Mouse (Mus musculus) neural tube, embryonic 14.5 days (tissue): ENCODE results near the gene Gm5089. TPM values are rescaled to one million over a fixed set of nuclear protein-coding genes. Genes with fewer than 3 reads are reported as not detected.
A peak's percentile ranks its signal among the peaks of the same experiment; 100 is the strongest.

Experiments
- ATAC-seq: fragments of 200-750 bp; cut with Nextera tagmentation; 2 replicates; pipeline ENCODE4 v1.8.0; 2017; ENCODE audit warnings: low read depth, mild to moderate bottlenecking, moderate TSS enrichment, moderate library complexity
- H3K27ac ChIP-seq: fragments of 300-500 bp; sonication (generic); 2 replicates; pipeline ENCODE4 v1.5.1; 2014; ENCODE audit warnings: low read depth, mild to moderate bottlenecking, control low read depth, low read length, moderate library complexity, mixed read lengths
- H3K27me3 ChIP-seq: fragments of 300-500 bp; sonication (generic); 2 replicates; pipeline ENCODE4 v1.6.1; 2014; ENCODE audit warnings: low read length; ENCODE audit not compliant: control insufficient read depth, insufficient read depth
- H3K36me3 ChIP-seq: fragments of 300-500 bp; sonication (generic); 2 replicates; pipeline ENCODE4 v1.6.1; 2014; ENCODE audit warnings: low read length, mixed read lengths; ENCODE audit not compliant: control insufficient read depth, insufficient read depth
- H3K4me1 ChIP-seq: fragments of 300-500 bp; sonication (generic); 2 replicates; pipeline ENCODE4 v1.6.1; 2014; ENCODE audit warnings: low read length; ENCODE audit not compliant: control insufficient read depth, insufficient read depth
- H3K4me2 ChIP-seq: fragments of 300-500 bp; sonication (generic); 2 replicates; pipeline ENCODE4 v1.6.1; 2014; ENCODE audit warnings: mild to moderate bottlenecking, low read depth, low read length, control low read depth
- H3K4me3 ChIP-seq: fragments of 300-500 bp; sonication (generic); 2 replicates; pipeline ENCODE4 v1.5.1; 2014; ENCODE audit warnings: low read depth, low read length, control low read depth, mixed read lengths
- H3K9ac ChIP-seq: fragments of 300-500 bp; sonication (generic); replicated peaks from 2 replicates; pipeline ENCODE4 v1.6.1; 2014; ENCODE audit warnings: low read depth, mild to moderate bottlenecking, control low read depth, low read length, mixed read lengths
- H3K9me3 ChIP-seq: fragments of 300-500 bp; sonication (generic); 2 replicates; pipeline ENCODE4 v1.6.1; 2016; ENCODE audit warnings: low read length; ENCODE audit not compliant: control insufficient read depth
- WGBS: fragments of 180-500 bp; shearing (Covaris S2); extraction: QIAGEN DNeasy Blood & Tissue Kit; methylation state at CpG from one replicate; pipeline ENCODE4 v1.1.7; 2014; 5-methylcytosine and 5-hydroxymethylcytosine counted together
- polyA plus RNA-seq: library from polyadenylated mRNA; unstranded; fragments of >200 nt; fragmentation: Nextera tagmentation; extraction: Ambion mirVana; gene quantifications from 2 replicates; pipeline ENCODE4 v1.2.1, GENCODE M21; 2014

The Gm5089 gene
- polyA plus RNA-seq, 1 experiment from 2014 or later = 0.27 TPM

DNA sequence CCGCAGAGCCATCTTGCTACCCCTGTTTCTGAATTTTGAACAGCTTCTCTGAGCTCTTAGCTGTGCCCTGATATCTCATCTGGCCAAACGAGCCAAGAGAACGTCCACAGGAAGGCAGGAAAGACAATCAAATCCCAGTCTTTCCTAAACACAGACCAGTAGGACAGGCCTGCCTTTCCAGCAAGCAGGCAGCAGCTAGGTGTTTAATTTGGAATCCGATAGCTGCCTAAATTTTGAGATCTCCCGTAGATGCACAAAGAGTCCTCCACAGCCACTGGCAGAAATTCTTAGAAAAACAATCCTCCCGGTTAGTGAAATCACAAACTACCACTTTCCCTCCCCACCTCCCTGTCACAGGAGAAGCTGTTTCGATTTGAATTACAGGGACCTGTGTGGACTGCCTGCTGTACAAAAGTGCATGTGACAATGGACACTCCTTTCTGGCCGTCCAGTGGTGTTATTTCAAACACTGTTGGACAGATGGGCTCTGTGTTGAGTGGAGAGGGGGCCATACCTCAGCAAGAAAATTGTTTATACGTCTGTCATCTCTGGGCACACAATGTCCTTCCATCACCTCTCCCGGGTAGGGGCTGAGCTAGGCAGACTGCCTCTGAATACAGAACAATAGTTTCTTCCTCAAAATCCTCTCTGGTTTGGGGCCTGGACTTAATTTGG is 24.2 kb downstream of the Gm5089 start:
- Histone ChIP-seq H3K4me1 (peaks cover 4% of the 10 kb centered on the region; the same call in 1 of the 2 replicates), H3K9ac (no peak overlapping the region), H3K9me3 (no peaks in the 10 kb centered on the region), H3K36me3 (no peaks in the 10 kb centered on the region), H3K4me2 (no peak overlapping the region), H3K27ac (no peak overlapping the region), H3K27me3 (no peaks in the 10 kb centered on the region), H3K4me3 (no peak overlapping the region)
- WGBS = 49% methylated on average over 10 of the region's 10 CpGs
- peak; percentile 32; the same call in 1 of the 2 replicates for ATAC-seq

DNA sequence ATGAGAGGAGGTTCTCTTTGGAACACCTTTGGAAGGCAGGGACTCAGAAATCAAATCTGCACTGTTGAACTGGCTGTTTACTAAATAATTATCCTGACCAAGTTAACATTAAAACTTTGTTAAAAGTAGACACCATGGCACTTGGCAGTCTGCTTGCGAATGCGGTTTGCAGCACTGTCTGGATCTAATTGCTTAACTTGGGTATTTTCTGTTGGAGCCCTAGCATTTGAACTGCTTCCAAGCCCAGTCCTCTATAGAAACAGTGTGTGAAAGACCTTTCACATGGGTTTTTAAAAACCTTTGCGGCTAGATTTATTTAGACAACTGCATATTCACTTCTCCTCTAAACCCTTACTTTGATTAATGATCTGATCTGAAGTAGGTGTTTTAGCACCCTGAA is 26.5 kb downstream of the Gm5089 start:
- H3K27me3 ChIP-seq = no peaks in the 10 kb centered on the region
- WGBS = 60% methylated on average over 3 of the region's 3 CpGs
- no peak overlapping the region for H3K4me3 ChIP-seq
- peaks cover 4% of the 10 kb centered on the region; the same call in 1 of the 2 replicates for H3K4me1 ChIP-seq
- H3K27ac ChIP-seq = no peak overlapping the region
- H3K36me3 ChIP-seq = no peaks in the 10 kb centered on the region
- no peak for ATAC-seq
- H3K4me2 ChIP-seq = no peak overlapping the region
- no peaks in the 10 kb centered on the region for H3K9me3 ChIP-seq
- H3K9ac ChIP-seq = no peak overlapping the region

DNA sequence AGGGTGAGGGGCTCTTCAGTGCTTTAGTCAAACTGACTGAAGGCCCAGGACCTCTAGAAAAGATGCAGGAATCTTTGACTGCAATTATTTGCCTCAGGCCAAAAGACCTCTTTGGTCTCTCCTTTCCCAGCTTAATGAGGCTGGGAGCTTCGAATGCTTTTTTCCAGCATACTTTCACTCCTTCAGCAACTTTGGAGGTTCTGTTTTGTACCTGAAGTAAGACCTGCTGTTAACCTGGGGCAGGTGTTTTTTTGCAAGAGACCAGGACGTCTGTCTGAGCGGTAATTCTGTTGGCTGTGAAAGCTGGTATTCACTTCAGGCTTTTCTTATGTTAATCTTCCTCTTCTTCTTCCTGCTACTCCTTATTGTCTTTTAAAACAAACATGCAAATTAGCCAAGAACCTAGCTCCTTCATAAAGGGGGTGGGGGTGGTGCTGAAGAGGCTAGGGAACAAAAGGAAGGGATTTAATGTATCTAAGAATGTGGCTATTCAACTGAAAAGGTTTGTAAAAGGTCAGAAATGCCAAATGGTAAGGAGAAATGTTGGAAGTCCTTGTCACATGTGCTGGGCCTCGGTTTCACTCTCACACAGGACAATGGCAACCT is 34.6 kb downstream of the Gm5089 start:
- no peak for ATAC-seq
- H3K4me3 ChIP-seq = no peak overlapping the region
- 11% methylated on average over 4 of the region's 4 CpGs for WGBS
- no peak overlapping the region for H3K27ac ChIP-seq
- H3K4me1 ChIP-seq = no peaks in the 10 kb centered on the region
- H3K27me3 ChIP-seq = 0 out of 2 replicates have a peak, but pooled peaks cover 1% of the 10 kb centered on the region
- no peak overlapping the region for H3K9ac ChIP-seq
- H3K4me2 ChIP-seq = no peak overlapping the region
- H3K9me3 ChIP-seq = no peaks in the 10 kb centered on the region
- H3K36me3 ChIP-seq = no peaks in the 10 kb centered on the region

DNA sequence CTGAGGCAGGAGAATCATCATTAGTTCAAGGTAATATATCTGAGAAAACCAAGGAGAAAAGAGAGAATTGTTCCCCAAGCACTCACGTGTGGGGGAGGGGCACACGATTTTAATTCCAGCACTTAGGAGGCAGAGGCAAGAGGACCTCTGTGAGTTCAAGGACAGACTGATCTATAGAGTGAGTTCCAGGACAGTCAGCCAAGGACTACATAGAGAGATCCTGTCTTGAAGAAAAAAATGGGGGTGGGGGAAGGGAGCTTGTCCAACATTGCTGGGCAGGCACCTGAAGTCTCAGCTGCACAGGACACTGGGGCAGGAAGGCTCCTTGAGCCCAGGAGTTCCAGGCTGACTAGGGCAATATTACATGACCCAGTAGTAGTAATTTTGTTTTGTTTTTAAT is 36.1 kb downstream of the Gm5089 start:
- no peaks in the 10 kb centered on the region for H3K9me3 ChIP-seq
- no peak for ATAC-seq
- H3K4me3 ChIP-seq = no peak overlapping the region
- peaks cover 5% of the 10 kb centered on the region; the same call in 1 of the 2 replicates for H3K27me3 ChIP-seq
- H3K9ac ChIP-seq = no peak overlapping the region
- H3K36me3 ChIP-seq = no peaks in the 10 kb centered on the region
- no peak overlapping the region for H3K4me2 ChIP-seq
- no peak overlapping the region for H3K27ac ChIP-seq
- H3K4me1 ChIP-seq = no peaks in the 10 kb centered on the region
- WGBS = 98% methylated on average over 2 of the region's 2 CpGs

GRCm38 (mm10) chr14:122413542-122413928 is 37.4 kb downstream of the Gm5089 start:
- H3K36me3 ChIP-seq = no peaks in the 10 kb centered on the region
- no peak overlapping the region for H3K9ac ChIP-seq
- peaks cover 5% of the 10 kb centered on the region; the same call in 1 of the 2 replicates for H3K27me3 ChIP-seq
- no peak overlapping the region for H3K4me3 ChIP-seq
- no peak for ATAC-seq
- H3K27ac ChIP-seq = no peak overlapping the region
- 90% methylated on average over 2 of the region's 2 CpGs for WGBS
- no peak overlapping the region for H3K4me2 ChIP-seq
- H3K9me3 ChIP-seq = no peaks in the 10 kb centered on the region
- no peaks in the 10 kb centered on the region for H3K4me1 ChIP-seq

DNA sequence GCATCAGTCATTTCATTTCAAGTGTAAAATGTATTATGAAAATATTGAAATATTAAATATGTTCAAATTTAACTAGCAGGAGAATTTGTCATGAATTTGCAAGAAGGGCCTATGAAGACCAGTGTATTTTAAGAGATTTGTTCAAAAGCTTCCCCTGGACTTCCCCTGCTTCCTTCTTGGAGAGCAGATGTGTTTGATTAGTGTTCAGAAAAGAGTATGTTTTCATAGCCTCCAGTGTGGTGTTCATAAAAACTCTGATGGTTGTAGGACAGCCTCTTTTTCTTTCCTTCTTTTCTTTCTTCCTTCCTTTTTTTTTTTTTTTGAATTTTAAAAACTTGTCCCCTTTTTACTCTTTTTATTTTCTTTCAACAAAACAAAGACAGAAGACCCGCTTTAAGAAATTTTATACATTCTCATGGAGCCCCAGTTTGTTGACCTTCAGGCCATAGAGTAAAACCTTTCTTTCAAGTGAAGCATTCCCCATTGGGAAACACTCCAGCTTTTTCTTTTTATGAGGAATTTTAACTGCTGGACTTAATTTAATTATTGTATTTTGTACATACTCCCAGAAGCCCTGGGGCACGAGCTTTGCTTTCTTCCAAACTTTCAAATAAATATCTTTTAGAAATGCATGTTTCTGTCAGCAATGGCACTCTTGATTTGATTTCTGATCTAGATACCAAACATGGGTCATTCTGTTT is 37.9 kb downstream of the Gm5089 start:
- no peak for ATAC-seq
- Histone ChIP-seq H3K9me3 (no peaks in the 10 kb centered on the region), H3K36me3 (no peaks in the 10 kb centered on the region)

GRCm38 (mm10) chr14:122406541-122407219 is 44.2 kb downstream of the Gm5089 start:
- no peaks in the 10 kb centered on the region for H3K36me3 ChIP-seq
- peak overlapping the region; percentile 23 for H3K4me3 ChIP-seq
- peaks cover 18% of the 10 kb centered on the region for H3K27me3 ChIP-seq
- under 1% methylated on average over 58 of the region's 58 CpGs for WGBS
- H3K9ac ChIP-seq = peak overlapping the region; percentile 32; the same call in 1 of the 2 replicates
- no peaks in the 10 kb centered on the region for H3K9me3 ChIP-seq
- peak; percentile 52; the same call in 1 of the 2 replicates for ATAC-seq
- peaks cover 12% of the 10 kb centered on the region; the same call in 1 of the 2 replicates for H3K4me1 ChIP-seq
- H3K4me2 ChIP-seq = peak overlapping the region; percentile 52
- H3K27ac ChIP-seq = no peak overlapping the region; the same call in 1 of the 2 replicates

More for the DNA sequence above, 37.9 kb downstream of the Gm5089 start:
- Histone ChIP-seq H3K27ac (no peak overlapping the region), H3K27me3 (peaks cover 5% of the 10 kb centered on the region; the same call in 1 of the 2 replicates), H3K4me1 (no peaks in the 10 kb centered on the region), H3K4me2 (no peak overlapping the region), H3K9ac (no peak overlapping the region), H3K4me3 (no peak overlapping the region)
- 73% methylated on average over 2 of the region's 2 CpGs for WGBS

DNA sequence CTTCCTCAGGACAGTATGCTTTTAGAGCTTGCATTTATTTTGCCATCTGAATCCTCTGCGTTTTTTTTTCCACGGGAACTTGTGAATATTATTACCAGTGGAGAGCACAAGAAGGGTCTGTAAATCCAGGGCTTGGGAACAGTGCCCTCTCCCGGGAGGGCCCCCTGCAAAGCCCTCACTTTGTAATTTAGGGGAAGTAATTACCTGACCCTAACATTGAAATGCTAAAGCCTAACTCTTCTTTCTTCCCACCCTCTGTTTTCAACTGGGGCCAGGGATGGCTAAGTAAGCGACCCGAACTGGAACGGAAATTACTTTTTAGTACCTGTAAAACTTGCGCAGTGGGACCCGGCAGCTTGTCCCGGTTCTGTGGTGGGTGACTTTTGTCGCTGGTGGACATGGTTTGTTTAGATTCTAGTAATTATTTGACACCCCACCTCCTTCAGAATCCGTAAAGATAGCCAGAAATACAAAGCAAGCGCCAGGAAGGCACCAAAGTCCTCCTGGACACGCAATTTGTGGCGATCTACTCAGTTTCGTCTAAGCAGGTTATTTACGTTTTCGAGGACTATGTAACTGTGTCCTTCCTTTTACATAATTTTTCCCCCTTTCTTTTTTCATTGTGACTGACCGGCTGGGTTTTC is 44.9 kb downstream of the Gm5089 start:
- WGBS = under 1% methylated on average over 18 of the region's 18 CpGs
- peaks cover 12% of the 10 kb centered on the region; the same call in 1 of the 2 replicates for H3K4me1 ChIP-seq
- no peak overlapping the region for H3K9ac ChIP-seq
- peak overlapping the region; percentile 52 for H3K4me2 ChIP-seq
- H3K27ac ChIP-seq = no peak overlapping the region
- H3K9me3 ChIP-seq = no peaks in the 10 kb centered on the region
- 0 out of 2 replicates have a peak, but pooled peaks have one; percentile 3 for ATAC-seq
- H3K27me3 ChIP-seq = peaks cover 19% of the 10 kb centered on the region
- no peaks in the 10 kb centered on the region for H3K36me3 ChIP-seq
- H3K4me3 ChIP-seq = peak overlapping the region; percentile 23
